Mouse (Mus musculus) gastrocnemius, adult 8-10 months (tissue): ENCODE measurements around the gene Gtdc1. TPM values are rescaled to one million over a fixed set of nuclear protein-coding genes. Genes with fewer than 3 reads are reported as not detected.

Experiments used
- DNase-seq, 2 experiments: peaks; one replicate each; pipeline ENCODE4 v3.0.0; 2022; ENCODE audit warnings: low spot score in 2 of 2
- total RNA-seq, 4 experiments: library from RNA; stranded (reverse); gene quantifications; 2 replicates each; pipeline ENCODE4 v1.2.4; 2022

Gene Gtdc1
- total RNA-seq, 4 experiments from 2014 or later = 28.7 to 38.1 (median 35.3) TPM

DNA sequence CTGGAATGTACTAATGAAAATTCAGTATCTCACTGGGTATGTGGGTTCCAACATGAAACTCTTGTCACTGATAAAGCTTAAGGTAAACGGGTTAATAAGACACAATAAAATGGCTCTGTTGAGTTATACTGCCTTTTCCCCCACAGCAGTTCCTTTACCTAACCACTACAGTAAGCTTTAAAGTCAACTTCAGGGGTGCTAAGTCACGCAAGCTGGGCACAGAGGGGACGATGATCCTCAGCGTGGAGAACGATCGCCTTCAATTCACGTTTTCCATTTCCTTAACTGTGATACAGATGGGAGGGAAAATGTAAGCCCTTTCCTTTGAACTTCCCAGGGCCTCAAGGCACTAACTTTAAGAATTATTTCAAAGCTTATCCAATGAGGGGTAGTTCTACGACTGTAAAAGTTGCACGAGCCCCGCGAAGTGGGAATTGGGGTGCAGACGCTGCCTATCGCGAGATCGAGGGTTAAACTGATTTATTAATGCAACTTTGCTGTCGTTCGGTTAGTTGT is 1.2 kb downstream of the Gtdc1 start:
- no peak for DNase-seq

DNA sequence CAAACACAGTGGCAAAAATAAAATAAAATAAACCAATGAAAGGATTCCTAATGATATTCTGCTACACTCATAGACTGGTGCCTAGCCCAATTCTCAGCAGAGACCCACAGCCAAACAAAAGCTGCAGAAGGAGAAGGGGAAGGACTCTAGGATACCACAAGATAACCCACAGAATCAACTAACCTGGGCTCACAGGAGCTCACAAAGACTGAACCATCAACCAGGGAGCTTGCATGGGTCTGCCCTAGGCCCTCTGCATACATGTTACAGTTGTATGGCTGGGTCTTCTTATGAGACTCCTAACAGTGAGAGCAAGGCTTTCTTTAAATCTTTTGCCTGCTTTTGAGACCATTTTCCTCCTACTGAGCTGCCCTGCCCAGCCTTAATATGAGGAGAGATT is 2.8 kb downstream of the Gtdc1 start:
- no peak for DNase-seq

- no peak for DNase-seq
Measured at GRCm38 (mm10) chr2:44923056-44923883, 4.2 kb downstream of the Gtdc1 start.

DNA sequence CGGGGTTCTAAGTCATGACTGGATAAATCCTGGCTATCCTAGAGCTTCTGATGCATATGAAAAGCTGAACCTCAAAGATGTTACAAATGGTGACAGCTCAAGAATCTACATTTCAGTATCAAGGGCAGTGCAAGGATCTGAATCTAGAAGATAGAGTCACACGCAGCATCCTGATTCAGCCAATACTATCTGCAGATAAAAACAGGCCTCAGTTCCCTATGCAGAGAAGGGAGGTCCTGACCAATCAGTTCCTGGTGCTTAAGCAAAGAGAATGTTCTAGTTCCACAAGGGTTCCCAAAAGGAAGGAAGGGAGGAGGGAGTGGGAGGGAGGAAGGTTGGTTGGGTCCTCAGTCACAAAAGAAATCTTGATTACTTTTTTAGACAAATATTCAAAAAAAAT is 5.0 kb downstream of the Gtdc1 start:
- no peak for DNase-seq

DNA sequence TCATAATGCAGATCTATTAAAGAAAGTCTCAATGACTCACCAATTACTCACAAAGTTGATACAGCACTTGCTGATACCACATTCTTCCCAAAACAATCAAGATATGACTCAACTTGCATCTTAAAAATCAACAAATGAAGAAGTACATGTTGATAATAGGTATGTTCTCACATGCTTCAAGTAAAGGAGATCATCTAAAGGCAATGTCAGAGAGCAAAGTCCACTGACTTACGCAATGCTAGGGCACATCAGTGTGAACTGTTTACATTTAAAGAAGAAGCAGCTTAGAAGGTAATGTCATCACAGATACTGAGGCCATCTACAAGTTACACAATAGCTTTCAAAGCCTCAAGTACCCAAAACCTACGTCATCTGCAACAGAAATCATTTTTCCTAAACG is 7.0 kb downstream of the Gtdc1 start:
- no peak for DNase-seq

DNA sequence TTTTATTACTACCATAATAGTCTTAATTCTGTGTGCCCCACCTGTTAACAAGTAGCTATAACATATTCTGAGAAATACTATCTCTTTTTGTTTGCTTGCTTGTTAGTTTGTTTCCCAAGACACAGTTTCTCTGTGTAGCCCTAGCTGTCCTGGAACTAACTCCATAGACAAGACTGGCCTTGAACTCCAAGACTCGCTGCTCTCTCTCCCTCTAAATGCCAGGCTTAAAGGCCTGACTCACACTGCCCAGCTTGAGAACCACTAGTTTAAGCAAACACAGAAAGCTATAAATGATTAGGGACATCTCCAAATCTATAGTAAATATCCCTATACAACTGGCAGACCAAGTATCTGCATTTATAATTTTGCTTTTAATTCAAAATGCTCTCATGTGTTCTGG is 8.1 kb downstream of the Gtdc1 start:
- no peak for DNase-seq

- no peak for DNase-seq
Measured at GRCm38 (mm10) chr2:44918737-44919136, 8.7 kb downstream of the Gtdc1 start.

GRCm38 (mm10) chr2:44916286-44916685 is 11.2 kb downstream of the Gtdc1 start:
- no peak for DNase-seq

- DNase-seq = no peak
Measured at GRCm38 (mm10) chr2:44897801-44898200, 29.7 kb downstream of the Gtdc1 start.

GRCm38 (mm10) chr2:44873718-44874117 is 53.7 kb downstream of the Gtdc1 start:
- DNase-seq = no peak

DNA sequence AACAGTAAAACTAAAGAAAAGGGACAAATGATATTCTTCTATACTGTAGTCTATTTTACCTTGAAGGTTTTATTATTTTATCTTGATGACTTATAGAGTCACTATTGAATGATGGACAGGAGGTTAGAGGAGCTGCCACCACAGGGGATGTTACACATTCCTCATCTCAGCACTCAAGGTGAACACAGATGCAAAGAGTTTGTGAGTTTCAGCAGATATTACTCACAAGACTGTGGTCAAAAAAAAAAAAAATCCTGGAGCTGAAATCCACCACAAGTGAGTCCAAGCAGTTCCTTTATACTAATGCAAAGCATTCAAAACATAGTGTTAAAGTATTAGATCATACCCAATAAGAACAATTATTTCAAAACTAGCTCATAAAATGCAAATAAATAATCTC is 62.7 kb downstream of the Gtdc1 start:
- no peak for DNase-seq

- no peak for DNase-seq
Measured at GRCm38 (mm10) chr2:44854475-44854874, 73.0 kb downstream of the Gtdc1 start.

DNA sequence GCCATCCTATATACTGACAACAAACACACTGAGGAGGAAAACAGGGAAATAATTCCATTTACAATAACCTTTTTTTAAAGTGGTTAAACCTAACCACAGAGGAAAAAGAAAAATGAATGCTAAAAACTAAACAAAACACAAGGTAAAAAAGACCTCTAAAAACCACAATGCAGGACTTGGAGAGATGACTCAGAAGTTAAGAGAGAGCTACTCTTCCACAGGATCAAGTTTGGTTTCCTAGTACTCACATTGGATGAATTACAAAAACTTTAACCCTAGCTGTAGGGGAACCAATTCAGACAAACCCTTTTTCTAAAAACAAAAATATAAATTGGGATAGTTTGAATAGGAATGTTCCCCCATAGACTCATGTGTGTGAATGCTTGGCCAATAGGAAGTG is 77.8 kb downstream of the Gtdc1 start:
- DNase-seq = no peak

DNA sequence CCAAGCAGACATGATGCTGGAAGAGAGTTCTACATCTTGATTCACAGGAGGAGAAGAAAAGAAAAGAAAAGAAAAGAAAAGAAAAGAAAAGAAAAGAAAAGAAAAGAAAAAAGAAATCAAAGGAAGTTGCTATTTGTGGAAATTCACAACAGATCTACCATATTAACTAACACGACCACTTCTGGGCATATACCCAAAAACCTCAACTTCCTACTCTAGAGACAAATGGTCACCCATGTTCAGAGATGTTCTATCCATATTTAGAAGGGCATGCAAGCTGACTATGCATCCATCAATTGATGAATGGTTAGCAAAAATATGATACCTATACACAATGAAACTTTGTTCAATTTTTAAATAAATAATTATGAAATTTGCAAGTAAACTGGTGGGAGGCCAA is 79.3 kb downstream of the Gtdc1 start:
- DNase-seq = no peak

- no peak for DNase-seq
Measured at GRCm38 (mm10) chr2:44845424-44845823, 82.0 kb downstream of the Gtdc1 start.

- DNase-seq = no peak
Measured at GRCm38 (mm10) chr2:44829753-44830152, 97.7 kb downstream of the Gtdc1 start.

- no peak for DNase-seq
Measured at GRCm38 (mm10) chr2:44829346-44829745, 98.1 kb downstream of the Gtdc1 start.

DNA sequence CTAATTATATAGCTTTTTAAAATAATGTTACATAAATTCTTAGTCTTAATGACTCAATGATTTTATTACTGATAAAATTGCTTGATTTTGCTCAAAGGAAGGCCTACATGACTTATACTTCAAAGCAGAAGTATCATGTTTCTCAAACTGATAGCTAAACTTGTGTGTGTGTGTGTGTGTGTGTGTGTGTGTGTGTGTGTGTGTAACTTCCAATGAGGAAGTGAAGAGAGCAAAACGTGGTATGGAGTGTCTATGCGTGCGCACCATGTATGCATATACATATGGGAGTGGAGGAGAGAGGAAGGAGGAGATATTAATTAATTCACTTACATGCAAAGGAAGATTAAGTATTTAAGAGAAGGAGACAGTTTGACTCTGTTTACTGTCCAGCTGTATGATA is 100.8 kb downstream of the Gtdc1 start:
- DNase-seq = no peak

- no peak for DNase-seq
Measured at GRCm38 (mm10) chr2:44817787-44818186, 109.7 kb downstream of the Gtdc1 start.

DNA sequence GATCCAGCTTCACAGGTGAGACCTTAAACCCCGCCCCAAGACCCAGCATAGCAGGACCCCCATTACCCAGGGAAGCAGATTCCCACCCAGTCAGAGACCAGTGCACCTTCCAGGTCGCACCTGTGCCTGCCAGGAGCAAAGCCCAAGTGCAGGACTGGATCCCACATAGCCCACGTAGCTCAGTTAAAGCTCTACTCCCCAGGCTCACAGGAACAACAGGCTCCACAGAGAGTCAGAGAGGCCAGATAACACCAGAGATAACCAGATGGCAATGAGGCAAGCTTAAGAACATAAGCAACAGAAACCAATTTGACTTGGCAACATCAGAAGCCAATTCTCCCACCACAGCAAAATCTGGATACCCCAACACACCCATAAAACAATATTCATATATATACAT is 113.7 kb downstream of the Gtdc1 start:
- no peak for DNase-seq

DNA sequence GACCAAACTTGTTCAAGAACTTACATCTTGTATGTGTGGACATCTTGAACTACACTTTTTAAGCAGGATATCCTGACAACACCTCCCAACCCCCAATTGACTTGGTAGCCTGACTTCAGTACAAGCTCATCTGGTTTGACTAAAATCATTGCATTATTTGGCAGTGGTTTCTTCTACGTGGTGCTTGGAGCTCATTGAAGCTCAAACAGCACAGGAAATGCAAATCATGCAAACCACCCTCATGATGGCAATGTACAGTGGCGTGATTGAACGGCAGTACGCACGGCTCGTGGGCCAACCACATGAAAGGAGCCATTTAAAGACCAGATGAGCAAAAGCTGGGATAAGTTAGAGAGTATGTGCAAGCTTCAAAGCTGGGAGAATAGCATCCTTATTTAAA is 123.0 kb downstream of the Gtdc1 start:
- no peak for DNase-seq

DNA sequence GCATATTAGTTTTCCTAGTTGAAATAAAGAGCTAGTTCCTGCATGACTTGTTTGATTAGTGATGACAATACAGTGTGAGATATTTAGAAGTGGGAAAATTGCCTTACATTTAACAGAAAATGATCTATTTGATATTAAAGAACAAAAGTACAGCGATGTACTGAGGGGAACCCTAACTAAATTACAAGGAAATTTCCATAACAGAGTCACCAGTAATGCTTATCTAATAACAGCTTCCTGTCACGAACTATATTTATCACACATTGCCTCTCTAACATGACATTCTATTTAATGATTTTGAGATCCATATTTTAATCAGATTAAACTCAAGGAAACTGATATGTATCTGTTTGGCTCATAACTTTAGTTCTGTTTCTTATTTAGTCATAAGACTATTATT is 126.1 kb downstream of the Gtdc1 start:
- no peak for DNase-seq

- no peak for DNase-seq
Measured at GRCm38 (mm10) chr2:44791840-44792239, 135.6 kb downstream of the Gtdc1 start.
